Mouse (Mus musculus): ENCODE measurements around the gene Magi3. TPM values are rescaled to one million over a fixed set of nuclear protein-coding genes. Genes with fewer than 3 reads are reported as not detected.

Magi3 gene
- total and polyA plus RNA-seq, 3 experiments, result 0.68 to 2.6 (median 1.8) TPM

DNA sequence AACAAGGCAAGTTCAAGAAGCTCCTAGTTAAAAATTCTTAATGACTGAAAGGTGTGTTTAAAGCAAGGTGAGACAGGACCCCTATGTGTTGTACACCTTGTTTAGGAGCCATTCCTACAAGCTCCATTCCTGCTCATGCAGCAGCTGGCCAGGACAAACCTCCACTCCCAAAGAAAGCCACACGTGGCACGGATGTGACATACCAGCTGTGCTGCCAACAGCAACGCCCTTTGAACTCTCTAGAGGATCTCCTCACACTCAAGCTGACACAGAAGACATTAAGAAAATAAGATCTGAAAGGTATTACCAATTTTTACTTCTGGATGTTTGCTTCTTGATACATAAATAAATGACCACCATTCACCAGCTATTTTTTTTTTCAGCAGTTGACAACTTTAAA is 193.2 kb downstream of the Magi3 start:
- Histone ChIP-seq H3K4me1 (ENCODE audit: control insufficient read depth in 1 of 2, insufficient read depth in 2 of 2) (no peaks in the 10 kb centered on the region), H3K4me2 (ENCODE audit: insufficient read depth, low read depth, poor library complexity, severe bottlenecking) (no peak overlapping the region), H3K9me3 (replicated peaks; ENCODE audit: low read length) (no peaks in the 10 kb centered on the region), H3K79me2 (replicated peaks; ENCODE audit: control insufficient read depth, extremely low read depth, insufficient read depth, poor library complexity, severe bottlenecking) (no peaks in the 10 kb centered on the region), H3K27me3 (replicated peaks) (no peaks in the 10 kb centered on the region), H3K9ac (ENCODE audit: insufficient read depth, low read depth) (no peak overlapping the region), H3K36me3 (replicated peaks in 1 of 2; ENCODE audit: control insufficient read depth in 1 of 2, insufficient read depth in 1 of 2, low read length in 1 of 2) (peaks cover 2 to 13% of the 10 kb centered on the region in 2 experiments), H3K27ac (ENCODE audit: insufficient read depth, low read depth) (no peak overlapping the region), H3K4me3 (replicated peaks in 1 of 3; ENCODE audit: low read depth in 2 of 3, low read length in 2 of 3, poor library complexity in 1 of 3) (no peak overlapping the region)
- dilution Hi-C loops (cut with MboI; ENCODE audit: extremely low pct_ligation_motif_present, extremely low pct_unique_long_range_greater_than_20kb, low sequenced_read_pairs), result no loop called here
- no peak for TF ChIP-seq GABPA (IDR thresholded peaks at IDR 0.05; ENCODE audit: insufficient replicate concordance, low read depth, low read length)
- no peak for TF ChIP-seq POLR2A (IDR thresholded peaks at IDR 0.05; ENCODE audit: low read depth, low read length)
- no peak for TF ChIP-seq USF2 (conservative IDR thresholded peaks at IDR 0.05; ENCODE audit: low read depth, low read length)
- TF ChIP-seq ZNF384 (IDR thresholded peaks at IDR 0.05; ENCODE audit: low read depth, low read length), result no peak
- no peak for TF ChIP-seq NELFE (IDR thresholded peaks at IDR 0.05; ENCODE audit: low read depth, low read length)
- no peak for TF ChIP-seq BHLHE40 (IDR thresholded peaks at IDR 0.05; ENCODE audit: low read depth, low read length)
- TF ChIP-seq UBTF (IDR thresholded peaks at IDR 0.05; ENCODE audit: low read depth, low read length), result no peak
- no peak for TF ChIP-seq POLR2AphosphoS2 (IDR thresholded peaks at IDR 0.05; ENCODE audit: low read depth, low read length)
- TF ChIP-seq MXI1 (IDR thresholded peaks at IDR 0.05; ENCODE audit: low read depth, low read length), result no peak
- no peak for DNase-seq (ENCODE audit: extremely low read depth)
- in situ Hi-C loops (cut with MboI; ENCODE audit: low pct_ligation_motif_present, low pct_unique_long_range_greater_than_20kb, low sequenced_read_pairs), result no loop called here

DNA sequence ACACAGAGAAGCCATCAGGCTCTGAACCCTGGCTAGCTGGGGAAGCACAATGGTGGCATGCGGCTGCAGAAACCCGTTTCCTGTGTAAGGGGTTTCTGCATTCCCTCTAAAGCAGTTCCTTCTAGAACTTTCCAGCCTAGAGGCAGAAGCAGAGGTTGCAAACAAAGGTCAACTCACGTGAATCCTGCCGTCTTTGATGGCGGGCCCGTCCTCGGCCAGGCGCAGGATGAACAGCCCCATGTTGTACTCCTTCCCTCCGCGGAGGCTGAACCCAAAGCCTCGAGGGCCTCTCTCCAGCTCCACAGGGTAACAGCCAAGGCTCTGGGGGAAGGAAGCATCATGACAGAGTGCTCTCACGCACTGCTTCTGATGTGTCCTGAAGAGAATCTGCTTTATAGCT is 200.1 kb downstream of the Magi3 start:
- Histone ChIP-seq H3K4me1 (ENCODE audit: control insufficient read depth in 1 of 2, insufficient read depth in 2 of 2) (no peaks in the 10 kb centered on the region), H3K27me3 (replicated peaks) (no peaks in the 10 kb centered on the region), H3K9ac (ENCODE audit: insufficient read depth, low read depth) (no peak overlapping the region), H3K27ac (ENCODE audit: insufficient read depth, low read depth) (no peak overlapping the region), H3K4me2 (ENCODE audit: insufficient read depth, low read depth, poor library complexity, severe bottlenecking) (no peak overlapping the region), H3K79me2 (replicated peaks; ENCODE audit: control insufficient read depth, extremely low read depth, insufficient read depth, poor library complexity, severe bottlenecking) (no peaks in the 10 kb centered on the region), H3K36me3 (replicated peaks in 1 of 2; ENCODE audit: control insufficient read depth in 1 of 2, insufficient read depth in 1 of 2, low read length in 1 of 2) (peaks cover 6 to 45% of the 10 kb centered on the region in 2 experiments), H3K9me3 (replicated peaks; ENCODE audit: low read length) (no peaks in the 10 kb centered on the region), H3K4me3 (replicated peaks in 1 of 3; ENCODE audit: low read depth in 2 of 3, low read length in 2 of 3, poor library complexity in 1 of 3) (no peak overlapping the region)
- no peak for TF ChIP-seq BHLHE40 (IDR thresholded peaks at IDR 0.05; ENCODE audit: low read depth, low read length)
- no peak for TF ChIP-seq MAZ (IDR thresholded peaks at IDR 0.05; ENCODE audit: low read depth, low read length)
- no peak for TF ChIP-seq SMC3 (IDR thresholded peaks at IDR 0.05; ENCODE audit: low read depth, low read length)
- TF ChIP-seq ZC3H11A (IDR thresholded peaks at IDR 0.05; ENCODE audit: low read depth, low read length), result no peak
- no peak for TF ChIP-seq POLR2A (IDR thresholded peaks at IDR 0.05; ENCODE audit: low read depth, low read length)
- no peak for TF ChIP-seq MYC (IDR thresholded peaks at IDR 0.05; ENCODE audit: low read depth, low read length)
- TF ChIP-seq CHD1 (IDR thresholded peaks at IDR 0.05; ENCODE audit: low read depth, low read length), result no peak
- TF ChIP-seq IRF4 (IDR thresholded peaks at IDR 0.05; ENCODE audit: low read depth, low read length), result no peak
- TF ChIP-seq UBTF (IDR thresholded peaks at IDR 0.05; ENCODE audit: low read depth, low read length), result no peak
- TF ChIP-seq RCOR1 (conservative IDR thresholded peaks at IDR 0.05; ENCODE audit: low read depth, low read length), result no peak
- TF ChIP-seq USF1 (IDR thresholded peaks at IDR 0.05; ENCODE audit: low read depth, low read length), result no peak
- no peak for TF ChIP-seq RAD21 (IDR thresholded peaks at IDR 0.05; ENCODE audit: low read depth, low read length)
- dilution Hi-C loops (cut with MboI; ENCODE audit: extremely low pct_ligation_motif_present, extremely low pct_unique_long_range_greater_than_20kb, low sequenced_read_pairs), result no loop called here
- in situ Hi-C loops (cut with MboI; ENCODE audit: low pct_ligation_motif_present, low pct_unique_long_range_greater_than_20kb, low sequenced_read_pairs), result loop anchor here (25.0 kb wide), 1 partner anchor 417 kb away; no protein-coding TSS in a partner anchor
- no peak for DNase-seq (ENCODE audit: extremely low read depth)
